Mouse (Mus musculus): ENCODE data around the gene Mxra7.

Gene Mxra7

GRCm38 (mm10) chr11:116818722-116819121 is 9.1 kb downstream of the Mxra7 start:
- DNase-seq (ENCODE audit: low read depth): no peak

DNA sequence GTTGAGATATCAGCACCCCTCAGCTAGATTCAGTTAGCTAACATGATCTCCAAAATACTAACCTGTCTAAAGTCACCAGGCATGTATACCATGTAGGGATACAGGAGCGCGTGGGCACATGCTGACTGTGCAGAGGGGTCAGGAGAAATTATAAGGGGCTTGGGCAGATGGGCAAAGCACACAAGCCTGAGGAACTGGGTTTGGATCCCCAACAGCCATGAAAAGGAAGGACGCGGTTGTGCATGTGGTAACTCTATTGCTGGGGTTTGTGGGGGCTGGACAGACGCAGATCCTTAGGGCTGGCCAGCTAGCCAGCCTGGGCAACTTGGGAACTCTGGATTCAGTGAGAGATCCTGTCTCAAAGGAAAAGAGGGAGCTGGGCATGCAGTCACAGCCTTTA is 10.3 kb downstream of the Mxra7 start:
- no peak for DNase-seq (ENCODE audit: low read depth)

- DNase-seq (ENCODE audit: low read depth): no peak
These were observed 11.1 kb downstream of the Mxra7 start for GRCm38 (mm10) chr11:116816769-116817168.

- no peak for DNase-seq (ENCODE audit: low read depth)
These were observed 12.9 kb downstream of the Mxra7 start for GRCm38 (mm10) chr11:116814884-116815415.

DNA sequence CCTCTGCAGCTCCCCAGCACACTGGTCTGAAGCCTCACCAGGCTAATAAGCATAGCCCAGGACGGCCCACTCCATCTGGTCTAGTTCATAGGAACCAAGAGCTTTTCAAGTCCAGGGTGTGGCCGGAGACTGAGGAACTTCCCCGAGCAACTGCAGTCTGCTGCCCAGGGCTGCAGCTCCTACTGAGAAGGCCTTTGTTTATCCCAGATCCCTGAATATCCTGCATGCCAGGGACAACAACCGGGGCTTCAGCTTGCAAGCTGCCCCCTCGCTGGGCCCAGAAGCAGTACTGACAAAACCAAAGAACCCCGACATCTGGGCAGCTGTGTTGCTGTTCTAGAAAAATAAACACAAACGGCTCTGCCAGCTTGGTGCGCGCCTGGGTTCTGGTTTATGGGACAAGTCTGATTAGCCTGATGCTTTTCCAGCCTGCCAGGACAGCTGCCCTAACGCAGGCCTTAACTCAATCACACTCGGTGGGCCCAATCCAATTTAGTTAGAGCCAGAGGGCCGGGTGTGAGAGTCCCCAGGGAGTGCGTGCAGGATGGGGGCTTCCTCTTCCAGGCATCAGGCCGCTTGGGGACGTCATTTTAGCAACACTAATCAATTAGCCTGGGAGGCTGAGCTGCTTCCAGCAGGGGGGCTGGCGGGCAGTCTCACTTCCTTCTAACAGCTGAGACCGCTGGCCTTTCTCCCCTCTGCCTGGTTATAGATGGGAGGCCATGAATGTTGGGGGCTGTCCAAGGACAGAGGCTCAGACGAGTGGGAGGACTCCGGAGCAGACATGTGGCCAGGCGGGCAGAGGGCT is 13.6 kb downstream of the Mxra7 start:
- DNase-seq (ENCODE audit: low read depth): no peak

- no peak for DNase-seq (ENCODE audit: low read depth)
These were observed 14.2 kb downstream of the Mxra7 start for GRCm38 (mm10) chr11:116813610-116814009.

- no peak for DNase-seq (ENCODE audit: low read depth)
These were observed 14.9 kb downstream of the Mxra7 start for GRCm38 (mm10) chr11:116812793-116813529.

DNA sequence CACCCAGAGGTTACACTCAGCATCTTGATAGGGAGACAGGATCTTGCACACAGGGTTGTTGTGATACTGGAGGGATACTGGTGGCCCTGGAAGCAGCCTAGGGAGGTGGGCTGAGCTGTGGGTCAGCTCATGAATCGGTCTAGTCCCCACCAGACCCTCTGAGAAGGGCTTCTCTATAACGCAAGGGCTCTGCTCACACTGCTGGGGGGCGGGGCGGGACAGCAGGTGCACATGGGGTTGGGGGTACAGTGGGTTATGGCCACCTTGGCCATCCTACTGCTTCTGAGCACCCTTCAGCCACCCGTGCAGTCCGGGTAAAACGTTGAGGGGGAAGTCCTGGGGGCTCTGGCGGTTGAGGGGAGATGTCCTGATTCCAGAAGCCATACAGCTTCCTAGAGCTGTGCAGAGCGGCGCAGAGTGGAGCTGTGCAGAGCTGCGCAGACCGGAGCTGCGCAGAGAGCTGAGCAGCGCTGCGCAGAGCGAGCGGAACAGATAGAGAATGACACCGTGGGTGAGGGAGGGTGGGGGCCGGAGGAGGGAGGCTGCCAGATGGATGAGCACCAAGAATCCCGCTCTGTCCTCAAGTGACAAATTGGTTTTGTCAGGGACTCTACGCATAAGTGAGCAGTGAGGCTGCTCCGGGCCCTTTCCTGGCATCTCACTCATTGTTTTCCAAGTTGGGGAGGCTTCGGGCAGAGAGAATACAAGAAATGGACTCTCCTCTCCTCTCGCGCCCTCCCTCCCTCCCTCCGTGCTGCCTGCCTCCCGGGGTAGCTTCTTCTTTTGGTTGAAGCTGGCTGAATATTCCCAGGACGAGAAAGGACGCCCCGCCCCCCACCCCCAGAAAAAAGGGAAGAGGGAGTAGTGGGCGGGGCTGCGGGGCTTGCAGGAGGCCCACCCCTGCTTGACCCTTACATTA is 16.6 kb downstream of the Mxra7 start:
- no peak for DNase-seq (ENCODE audit: low read depth)

- DNase-seq (ENCODE audit: low read depth): no peak
These were observed 17.3 kb downstream of the Mxra7 start for GRCm38 (mm10) chr11:116810528-116810927.

GRCm38 (mm10) chr11:116809520-116809919 is 18.3 kb downstream of the Mxra7 start:
- DNase-seq (ENCODE audit: low read depth): no peak

DNA sequence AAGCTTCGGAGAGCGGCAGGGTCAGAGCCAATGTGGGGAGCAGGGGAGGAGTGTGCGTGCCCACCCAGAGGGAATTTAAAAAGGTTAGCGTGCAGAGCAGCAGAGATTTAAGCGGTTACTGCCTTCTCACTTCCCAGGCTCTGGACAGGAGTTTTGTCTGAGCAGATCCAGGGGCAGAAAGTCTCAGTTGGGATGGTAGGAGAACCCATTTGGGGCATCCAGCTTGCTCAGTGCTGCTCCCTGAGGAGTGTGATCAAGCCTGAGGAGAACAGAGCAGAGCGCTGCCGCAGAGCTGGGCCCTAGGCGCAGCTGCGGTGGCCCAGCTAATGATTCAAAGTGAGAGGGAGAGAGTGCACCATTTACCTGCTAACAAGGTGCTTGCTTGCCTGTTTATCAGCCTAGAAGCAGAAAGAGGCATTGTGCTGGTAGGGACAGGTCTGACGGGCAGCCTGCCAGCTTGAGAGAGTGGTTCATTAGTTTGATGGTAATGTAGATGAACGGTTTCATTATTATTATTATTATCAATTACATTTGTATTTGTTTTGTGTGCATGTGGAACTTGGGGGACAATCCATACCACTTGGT is 18.9 kb downstream of the Mxra7 start:
- no peak for DNase-seq (ENCODE audit: low read depth)

- peak; percentile 93 for DNase-seq (ENCODE audit: low read depth)
These were observed 19.8 kb downstream of the Mxra7 start for GRCm38 (mm10) chr11:116807938-116808606.

DNA sequence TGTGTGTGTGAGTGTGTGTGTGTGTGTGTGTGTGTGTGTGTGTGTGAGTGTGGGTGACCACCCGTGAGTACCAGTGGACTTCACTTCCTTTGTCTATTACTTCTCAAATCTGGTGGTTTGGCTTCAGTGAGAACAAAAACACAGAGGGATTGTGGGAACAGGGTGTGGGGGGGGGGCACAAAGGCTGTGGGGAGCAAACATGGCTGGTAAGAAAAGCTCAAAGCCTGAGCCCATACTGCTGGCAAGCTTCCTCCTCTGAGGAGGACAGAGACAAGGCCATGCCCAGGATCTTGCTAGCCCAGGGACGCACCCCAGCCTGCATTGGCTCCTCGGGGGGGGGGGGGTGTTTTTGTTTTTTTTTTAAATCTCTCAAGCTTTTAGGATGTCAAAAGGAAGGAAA is 20.3 kb downstream of the Mxra7 start:
- DNase-seq (ENCODE audit: low read depth): peak; percentile 84

DNA sequence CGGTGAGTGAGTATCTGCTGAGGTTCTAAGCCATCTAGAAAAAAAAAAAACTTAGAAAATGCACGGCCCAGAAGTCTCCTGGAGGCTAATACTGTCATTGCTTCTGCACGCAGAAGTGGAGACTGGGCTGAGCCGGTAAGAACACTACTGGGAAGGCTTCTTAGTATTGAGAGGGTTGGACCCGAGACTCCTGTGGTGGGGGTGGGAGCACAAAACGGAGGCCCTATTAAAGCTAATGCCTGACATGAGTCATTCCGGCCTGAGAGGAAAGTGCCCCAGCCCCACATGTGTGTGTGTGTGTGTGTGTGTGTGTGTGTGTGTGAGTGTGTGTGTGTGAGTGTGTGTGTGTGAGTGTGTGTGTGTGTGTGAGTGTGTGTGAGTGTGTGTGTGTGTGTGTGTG is 20.7 kb downstream of the Mxra7 start:
- DNase-seq (ENCODE audit: low read depth): peak; percentile 90

DNA sequence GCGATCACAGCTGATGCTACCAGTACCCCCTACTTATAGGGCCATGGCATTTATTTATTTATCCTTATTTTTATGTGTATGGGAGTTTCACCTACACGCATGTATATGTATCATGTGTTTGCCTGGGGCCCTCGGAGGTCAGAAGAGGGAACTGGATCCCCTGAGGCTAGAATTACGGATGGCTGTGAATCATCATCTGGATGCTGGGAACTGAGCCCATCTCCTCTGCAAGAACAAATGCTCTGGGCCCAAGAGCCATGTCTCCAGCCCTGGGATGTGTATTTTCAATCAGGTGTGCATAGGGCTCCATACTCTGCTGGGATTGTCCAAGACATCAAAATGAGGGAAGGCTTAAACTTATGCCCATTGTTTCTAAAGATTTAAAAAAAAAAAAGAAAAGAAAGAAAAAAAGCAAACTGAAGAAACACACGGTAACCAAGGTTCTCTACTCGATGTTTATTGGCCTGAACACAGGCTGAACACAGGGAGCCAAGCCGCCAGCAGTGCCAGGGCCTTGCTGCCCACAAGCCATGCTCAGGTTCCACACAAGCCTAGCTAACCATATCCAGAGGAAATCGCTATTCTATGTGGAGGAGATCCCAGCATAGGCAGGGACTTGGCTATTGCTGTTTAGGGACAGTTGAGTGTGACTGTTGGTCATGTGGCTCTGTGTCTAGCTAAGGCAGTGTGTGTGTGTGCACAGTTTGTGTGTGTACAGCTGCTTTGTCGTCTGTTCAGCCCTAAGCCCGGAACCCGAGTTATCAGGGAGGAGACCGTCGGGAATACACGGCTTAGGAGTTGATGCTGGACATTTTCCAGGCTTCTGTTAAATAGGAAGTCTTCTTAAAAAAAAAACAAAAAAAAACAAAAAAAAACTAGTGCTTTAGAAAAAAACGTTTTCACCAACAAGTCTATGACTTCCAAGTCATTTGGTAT is 21.4 kb downstream of the Mxra7 start:
- DNase-seq (ENCODE audit: low read depth): peak; percentile 10

DNA sequence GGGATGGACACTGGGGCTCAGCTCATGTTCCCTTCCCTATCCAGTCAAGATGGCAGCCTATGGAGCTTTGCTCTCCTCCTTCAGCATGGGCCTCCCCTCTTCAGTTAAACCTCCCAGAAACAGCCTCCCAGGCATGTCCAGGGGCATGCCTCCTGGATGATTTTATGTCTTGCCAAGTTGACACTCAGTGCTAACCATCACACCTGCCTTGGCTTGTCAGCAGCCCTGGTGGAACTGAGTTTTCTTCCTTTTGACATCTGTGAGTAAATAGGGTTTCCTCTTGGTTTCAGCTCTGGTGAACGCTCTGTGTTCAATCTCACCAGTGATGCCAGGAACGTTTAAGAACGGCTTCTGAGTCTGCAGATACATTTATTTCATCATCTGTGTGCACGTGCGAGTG is 25.1 kb downstream of the Mxra7 start:
- DNase-seq (ENCODE audit: low read depth): no peak

DNA sequence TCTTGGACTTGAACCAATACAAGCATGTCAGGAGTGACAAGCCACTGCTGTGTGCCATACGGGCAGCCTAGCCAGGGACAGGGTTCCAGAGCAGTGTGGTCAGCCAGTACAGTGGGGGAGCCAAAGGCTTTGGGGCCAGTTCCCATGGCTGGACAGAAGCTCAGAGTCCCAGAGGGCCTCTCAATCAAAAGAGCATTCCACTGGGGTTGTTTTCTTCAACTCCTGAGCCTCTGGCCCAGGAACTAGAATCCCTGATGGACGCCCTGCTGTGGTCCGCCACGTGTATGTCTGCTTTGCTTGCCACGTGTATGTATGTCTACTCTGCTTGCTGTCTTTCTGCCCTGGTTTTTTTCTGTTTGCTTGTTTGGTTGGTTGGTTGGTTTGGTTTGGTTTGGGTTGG is 26.7 kb downstream of the Mxra7 start:
- DNase-seq (ENCODE audit: low read depth): no peak

GRCm38 (mm10) chr11:116799364-116799763 is 28.5 kb downstream of the Mxra7 start:
- DNase-seq (ENCODE audit: low read depth): no peak

DNA sequence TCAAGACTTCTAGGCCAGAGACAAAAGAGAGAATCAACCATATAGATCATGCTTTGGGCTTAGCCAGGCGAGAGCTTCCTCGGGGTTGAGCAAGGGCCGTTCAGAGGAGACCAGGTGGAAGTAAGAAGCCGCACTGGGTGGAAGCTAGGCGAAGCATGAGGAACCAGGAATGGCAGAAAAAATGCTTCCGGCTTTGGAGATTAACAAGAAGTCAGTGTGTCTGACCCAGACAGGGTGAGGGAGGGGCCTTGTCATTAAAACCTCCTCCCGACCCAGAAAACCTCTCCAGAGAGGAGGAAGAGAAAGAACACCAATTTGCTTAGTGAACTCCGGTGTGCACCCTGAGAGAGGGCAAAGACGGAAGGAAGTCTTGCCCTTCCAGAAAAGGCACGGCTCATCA is 43.6 kb downstream of the Mxra7 start:
- no peak for DNase-seq (ENCODE audit: low read depth)

- DNase-seq (ENCODE audit: low read depth): peak; percentile 99
These were observed 45.1 kb downstream of the Mxra7 start for GRCm38 (mm10) chr11:116782737-116783145.
